Mouse (Mus musculus) liver, embryonic 16.5 days (tissue): ENCODE measurements around the gene Ssh2. TPM values are rescaled to one million over a fixed set of nuclear protein-coding genes. Genes with fewer than 3 reads are reported as not detected.
"Not testable (repeated sequence)": the region's sequence is repeated elsewhere in the genome, so short reads cannot be mapped to it uniquely, and the experiment has no call there.

Experiments used
- ATAC-seq: fragments of 200-750 bp; cut with Nextera tagmentation; 2 replicates; pipeline ENCODE4 v1.8.0; 2017; ENCODE audit warnings: low read depth, mild to moderate bottlenecking, moderate number of reproducible peaks, moderate library complexity
- H3K27ac ChIP-seq: fragments of 300-500 bp; sonication (generic); 2 replicates; pipeline ENCODE4 v1.5.1; 2014; ENCODE audit warnings: mild to moderate bottlenecking, low read length
- H3K27me3 ChIP-seq: fragments of 300-500 bp; sonication (generic); 2 replicates; pipeline ENCODE4 v1.6.1; 2014; ENCODE audit warnings: low read depth, low read length, mixed read lengths; ENCODE audit not compliant: control insufficient read depth, insufficient read depth
- H3K36me3 ChIP-seq: fragments of 300-500 bp; sonication (generic); 2 replicates; pipeline ENCODE4 v1.6.1; 2014; ENCODE audit warnings: mild to moderate bottlenecking; ENCODE audit not compliant: control insufficient read depth, insufficient read depth
- H3K4me1 ChIP-seq: fragments of 300-500 bp; sonication (generic); 2 replicates; pipeline ENCODE4 v1.6.1; 2014; ENCODE audit warnings: low read depth, low read length, mixed read lengths; ENCODE audit not compliant: control insufficient read depth
- H3K4me2 ChIP-seq: fragments of 300-500 bp; sonication (generic); 2 replicates; pipeline ENCODE4 v1.6.1; 2014; ENCODE audit warnings: low read depth, low read length, mixed read lengths
- H3K4me3 ChIP-seq: fragments of 300-500 bp; sonication (generic); 2 replicates; pipeline ENCODE4 v1.5.1; 2014; ENCODE audit warnings: low read depth, mild to moderate bottlenecking, low read length
- H3K9ac ChIP-seq: fragments of 300-500 bp; sonication (generic); 2 replicates; pipeline ENCODE4 v1.6.1; 2014; ENCODE audit warnings: low read depth, low read length
- H3K9me3 ChIP-seq: fragments of 300-500 bp; sonication (generic); replicated peaks from 2 replicates; pipeline ENCODE4 v1.6.1; 2016; ENCODE audit warnings: low read length; ENCODE audit not compliant: control insufficient read depth
- WGBS: fragments of 180-500 bp; shearing (Covaris S2); extraction: QIAGEN DNeasy Blood & Tissue Kit; methylation state at CpG from one replicate; pipeline ENCODE4 v1.1.7; 2014; ENCODE audit not compliant: insufficient replicate concordance; 5-methylcytosine and 5-hydroxymethylcytosine counted together
- polyA plus RNA-seq: library from polyadenylated mRNA; unstranded; fragments of >200 nt; fragmentation: Nextera tagmentation; extraction: Ambion mirVana; gene quantifications from 2 replicates; pipeline ENCODE4 v1.2.1, GENCODE M21; 2015

Gene Ssh2
- polyA plus RNA-seq, 1 experiment from 2014 or later = 4.7 TPM

DNA sequence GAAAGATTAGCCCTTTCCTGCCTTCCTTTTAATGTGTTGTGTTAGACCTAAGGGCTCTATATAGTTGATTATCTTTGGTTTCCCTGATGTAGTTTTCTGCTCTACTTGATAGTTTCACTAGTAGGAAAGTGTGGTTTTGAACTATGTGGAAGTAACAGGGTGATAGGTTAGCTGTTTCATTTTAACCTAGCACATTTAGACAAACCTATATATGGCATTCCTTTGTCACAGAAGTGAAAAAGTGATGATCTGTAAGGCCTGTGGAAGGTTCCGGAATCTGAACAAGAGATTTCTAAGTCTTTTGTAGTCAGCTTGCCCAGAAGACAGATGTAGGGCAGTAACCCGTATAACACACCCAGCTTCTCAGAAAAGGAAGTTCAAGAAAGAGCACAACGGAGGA is 155.0 kb downstream of the Ssh2 start:
- 0 out of 2 replicates have a peak, but pooled peaks have one; percentile 16 for ATAC-seq
- no peaks in the 10 kb centered on the region for H3K9me3 ChIP-seq
- H3K4me3 ChIP-seq = no peak overlapping the region
- H3K4me2 ChIP-seq = no peak overlapping the region
- WGBS = 24% methylated on average over 3 of the region's 3 CpGs
- H3K36me3 ChIP-seq = no peaks in the 10 kb centered on the region
- H3K27ac ChIP-seq = 0 out of 2 replicates have a peak overlapping the region, but pooled peaks have one; percentile 46
- H3K27me3 ChIP-seq = no peaks in the 10 kb centered on the region
- H3K4me1 ChIP-seq = peaks cover 7% of the 10 kb centered on the region
- H3K9ac ChIP-seq = no peak overlapping the region

DNA sequence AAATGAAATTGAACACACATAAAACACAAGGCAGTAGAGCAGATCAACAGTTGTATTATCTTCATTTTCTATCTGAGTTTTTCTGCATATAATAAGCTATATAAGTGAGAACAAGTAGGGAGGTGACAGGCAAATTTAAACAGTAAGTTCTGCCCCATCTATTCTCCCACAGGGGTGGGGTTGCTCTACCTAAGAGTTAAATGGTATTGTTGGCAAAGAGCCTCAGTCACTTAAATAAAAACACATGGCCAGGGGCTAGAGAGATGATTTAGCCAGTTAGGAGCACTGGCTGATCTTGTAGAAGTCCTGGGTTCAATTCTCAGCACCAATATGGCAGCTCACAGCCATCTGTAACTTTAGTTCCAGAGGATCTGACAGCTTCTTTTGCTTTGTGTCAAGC is 155.6 kb downstream of the Ssh2 start:
- no peak for ATAC-seq
- H3K4me3 ChIP-seq = no peak overlapping the region
- no peaks in the 10 kb centered on the region for H3K36me3 ChIP-seq
- no peaks in the 10 kb centered on the region for H3K27me3 ChIP-seq
- H3K9me3 ChIP-seq = no peaks in the 10 kb centered on the region
- H3K4me2 ChIP-seq = no peak overlapping the region
- H3K4me1 ChIP-seq = peaks cover 7% of the 10 kb centered on the region
- no peak overlapping the region for H3K9ac ChIP-seq
- peak overlapping the region; percentile 52 for H3K27ac ChIP-seq

DNA sequence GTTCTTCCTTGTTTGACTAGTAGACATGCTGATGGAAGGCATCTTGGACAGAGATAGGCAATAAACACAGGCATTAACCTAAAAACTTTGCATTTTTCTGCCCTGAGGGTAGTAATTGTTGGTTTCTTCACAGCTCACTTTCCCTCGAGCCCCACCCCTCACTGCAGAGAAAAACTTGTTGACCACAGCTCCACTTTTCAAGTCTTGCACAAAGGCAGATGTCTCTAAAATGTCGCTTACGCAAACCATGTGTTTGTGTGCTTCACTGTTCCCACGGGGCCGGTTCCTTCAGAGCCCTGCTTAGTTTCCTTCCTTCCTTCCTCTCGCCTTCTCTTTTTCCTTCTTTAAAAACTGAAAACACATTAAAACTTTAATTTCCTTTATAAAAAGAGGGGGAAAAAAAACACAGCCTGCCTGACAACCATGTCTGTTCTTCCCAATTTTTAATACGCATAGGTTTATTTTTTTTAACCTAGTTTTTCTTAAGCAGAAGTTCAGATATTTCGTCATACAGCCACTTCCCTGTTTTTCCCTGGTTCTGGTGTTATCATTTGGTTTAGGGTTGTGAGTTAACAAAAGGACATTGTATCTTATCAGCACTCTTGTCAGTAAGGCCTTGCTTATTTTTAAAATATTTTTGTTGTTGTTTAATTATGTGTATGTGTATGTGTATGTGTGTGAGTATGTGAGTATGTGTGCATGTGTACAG is 156.3 kb downstream of the Ssh2 start:
- Histone ChIP-seq H3K27me3 (no peaks in the 10 kb centered on the region), H3K4me1 (peaks cover 7% of the 10 kb centered on the region), H3K36me3 (no peaks in the 10 kb centered on the region), H3K9ac (no peak overlapping the region), H3K9me3 (no peaks in the 10 kb centered on the region), H3K4me2 (no peak overlapping the region), H3K4me3 (no peak overlapping the region), H3K27ac (no peak overlapping the region; the same call in 1 of the 2 replicates)
- ATAC-seq = no peak
- WGBS = 18% methylated on average over 8 of the region's 8 CpGs

- Histone ChIP-seq H3K4me2 (no peak overlapping the region), H3K4me1 (no peaks in the 10 kb centered on the region; the same call in 1 of the 2 replicates), H3K27me3 (no peaks in the 10 kb centered on the region), H3K9me3 (no peaks in the 10 kb centered on the region), H3K9ac (no peak overlapping the region), H3K27ac (no peak overlapping the region), H3K4me3 (no peak overlapping the region), H3K36me3 (no peaks in the 10 kb centered on the region)
- 86% methylated on average over 2 of the region's 2 CpGs for WGBS
- no peak for ATAC-seq
These were observed 162.5 kb downstream of the Ssh2 start for GRCm38 (mm10) chr11:77378622-77379021.

DNA sequence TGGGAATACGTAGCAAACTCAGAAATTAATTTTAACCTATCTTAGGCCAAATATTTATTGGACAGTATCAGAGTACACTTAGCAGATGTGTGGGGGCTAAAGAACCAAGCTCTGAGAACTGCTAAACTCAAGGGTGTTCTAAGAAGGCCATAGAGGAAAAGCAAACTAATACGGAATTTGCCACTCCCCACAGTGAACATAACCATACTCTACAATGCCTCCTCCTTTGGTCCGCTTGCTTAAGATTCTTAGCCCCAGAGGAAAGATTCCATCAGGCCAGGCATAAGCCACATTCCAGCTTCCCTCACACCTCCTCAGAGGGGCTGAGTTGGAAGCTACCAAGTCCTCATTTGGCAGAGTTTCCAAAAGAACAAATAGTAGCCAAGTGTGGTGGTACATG is 165.1 kb downstream of the Ssh2 start:
- Histone ChIP-seq H3K9ac (no peak overlapping the region), H3K4me2 (no peak overlapping the region), H3K27me3 (no peaks in the 10 kb centered on the region), H3K4me3 (no peak overlapping the region), H3K9me3 (no peaks in the 10 kb centered on the region), H3K36me3 (no peaks in the 10 kb centered on the region), H3K27ac (no peak overlapping the region), H3K4me1 (peaks cover 4% of the 10 kb centered on the region)
- WGBS = 73% methylated on average over 3 of the region's 3 CpGs
- no peak for ATAC-seq

DNA sequence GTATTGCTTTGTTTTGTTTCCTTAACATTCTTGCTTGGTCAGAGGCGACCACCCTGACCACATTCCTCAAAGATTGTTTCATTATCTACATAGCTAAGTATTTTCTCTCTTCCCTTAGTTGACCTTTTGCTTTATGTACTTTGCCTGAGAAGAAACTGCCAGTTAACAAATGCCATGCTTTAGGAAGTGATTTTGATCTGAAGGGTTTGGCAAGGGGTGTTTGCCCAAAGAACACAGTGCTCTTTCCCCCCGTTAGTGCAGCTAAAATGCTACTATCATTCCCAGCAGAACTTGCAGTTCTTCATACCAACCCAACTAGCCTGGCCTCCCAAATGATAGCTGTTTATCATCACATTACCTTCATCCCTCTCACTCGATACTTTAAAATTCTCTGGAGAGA is 168.1 kb downstream of the Ssh2 start:
- no peak overlapping the region for H3K9ac ChIP-seq
- 32% methylated on average over 3 of the region's 3 CpGs for WGBS
- no peaks in the 10 kb centered on the region for H3K36me3 ChIP-seq
- no peaks in the 10 kb centered on the region for H3K27me3 ChIP-seq
- H3K27ac ChIP-seq = no peak overlapping the region
- ATAC-seq = no peak
- H3K9me3 ChIP-seq = no peaks in the 10 kb centered on the region
- no peak overlapping the region for H3K4me2 ChIP-seq
- no peak overlapping the region for H3K4me3 ChIP-seq
- H3K4me1 ChIP-seq = peaks cover 4% of the 10 kb centered on the region

DNA sequence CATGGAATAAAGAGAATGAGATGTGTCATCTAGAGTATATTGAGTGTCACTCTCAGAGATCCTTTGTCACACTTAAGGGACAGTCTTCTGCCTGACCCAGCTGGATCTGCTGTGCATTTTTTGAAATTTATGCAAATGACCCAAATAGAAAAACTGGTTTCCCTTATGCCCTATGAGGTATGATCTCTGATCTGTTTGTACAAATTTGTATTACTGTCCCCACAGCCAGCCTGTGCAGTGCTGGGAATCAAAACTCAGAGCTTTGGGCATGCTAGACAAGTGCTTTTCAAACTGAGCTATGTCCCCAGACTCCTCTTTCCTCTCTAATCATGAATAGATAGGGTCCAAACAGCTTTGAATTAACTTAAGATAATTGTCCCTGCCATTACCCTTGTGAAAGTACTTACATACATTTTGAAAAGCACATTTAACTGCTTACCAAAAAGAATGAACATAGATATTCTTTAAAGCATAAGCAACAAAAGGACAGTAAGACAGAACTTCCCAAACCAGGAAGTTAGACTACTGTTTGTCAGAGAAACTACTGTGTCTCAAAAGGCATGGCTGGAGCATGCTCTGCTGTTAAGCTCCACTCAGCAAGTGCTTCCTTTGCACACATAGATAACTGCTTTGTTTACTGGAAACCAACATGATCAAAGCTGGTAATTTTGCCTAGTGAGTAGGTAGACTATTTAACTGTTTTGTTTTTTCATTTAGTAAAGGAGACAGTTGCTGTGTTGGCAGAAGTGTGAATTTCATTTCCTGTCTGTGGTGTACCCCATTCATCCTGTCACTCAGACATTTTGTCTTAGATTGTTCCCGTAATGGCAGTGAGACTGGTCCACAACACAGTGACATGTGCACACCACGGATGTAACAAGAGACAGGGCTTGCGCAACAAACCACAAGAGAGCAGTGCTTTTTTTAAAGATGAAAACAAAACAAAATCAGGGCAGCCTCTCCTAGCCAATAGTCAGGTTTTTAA is 169.9 kb downstream of the Ssh2 start:
- peak; percentile 58; the same call in 1 of the 2 replicates for ATAC-seq
- no peak overlapping the region for H3K4me2 ChIP-seq

GRCm38 (mm10) chr11:77388197-77388596 is 172.1 kb downstream of the Ssh2 start:
- not testable (repeated sequence) for H3K36me3 ChIP-seq, H3K4me2 ChIP-seq, H3K27me3 ChIP-seq, ATAC-seq, H3K4me1 ChIP-seq, H3K9me3 ChIP-seq, H3K9ac ChIP-seq, H3K4me3 ChIP-seq, H3K27ac ChIP-seq
- WGBS = 61% methylated on average over 3 of the region's 3 CpGs

More for the DNA sequence above, 169.9 kb downstream of the Ssh2 start:
- 21% methylated on average over 3 of the region's 3 CpGs for WGBS
- Histone ChIP-seq H3K4me3 (no peak overlapping the region), H3K27me3 (no peaks in the 10 kb centered on the region), H3K4me1 (peaks cover 4% of the 10 kb centered on the region), H3K9me3 (no peaks in the 10 kb centered on the region), H3K9ac (no peak overlapping the region), H3K36me3 (no peaks in the 10 kb centered on the region), H3K27ac (peak overlapping the region; percentile 51)

GRCm38 (mm10) chr11:77395539-77395938 is 179.5 kb downstream of the Ssh2 start:
- ATAC-seq = no peak
- Histone ChIP-seq H3K4me2 (no peak overlapping the region), H3K9me3 (no peaks in the 10 kb centered on the region), H3K4me3 (no peak overlapping the region), H3K36me3 (no peaks in the 10 kb centered on the region), H3K4me1 (no peaks in the 10 kb centered on the region), H3K9ac (no peak overlapping the region), H3K27ac (no peak overlapping the region), H3K27me3 (no peaks in the 10 kb centered on the region)
- 69% methylated on average over 2 of the region's 2 CpGs for WGBS
